Mouse (Mus musculus): ENCODE results near the gene Cln6. TPM values are rescaled to one million over a fixed set of nuclear protein-coding genes. Genes with fewer than 3 reads are reported as not detected.
"Not testable (repeated sequence)": the region's sequence is repeated elsewhere in the genome, so short reads cannot be mapped to it uniquely, and the experiment has no call there.

Cln6 gene
- polyA plus RNA-seq, 1 experiment from 2014 or later, result 5.1 TPM

DNA sequence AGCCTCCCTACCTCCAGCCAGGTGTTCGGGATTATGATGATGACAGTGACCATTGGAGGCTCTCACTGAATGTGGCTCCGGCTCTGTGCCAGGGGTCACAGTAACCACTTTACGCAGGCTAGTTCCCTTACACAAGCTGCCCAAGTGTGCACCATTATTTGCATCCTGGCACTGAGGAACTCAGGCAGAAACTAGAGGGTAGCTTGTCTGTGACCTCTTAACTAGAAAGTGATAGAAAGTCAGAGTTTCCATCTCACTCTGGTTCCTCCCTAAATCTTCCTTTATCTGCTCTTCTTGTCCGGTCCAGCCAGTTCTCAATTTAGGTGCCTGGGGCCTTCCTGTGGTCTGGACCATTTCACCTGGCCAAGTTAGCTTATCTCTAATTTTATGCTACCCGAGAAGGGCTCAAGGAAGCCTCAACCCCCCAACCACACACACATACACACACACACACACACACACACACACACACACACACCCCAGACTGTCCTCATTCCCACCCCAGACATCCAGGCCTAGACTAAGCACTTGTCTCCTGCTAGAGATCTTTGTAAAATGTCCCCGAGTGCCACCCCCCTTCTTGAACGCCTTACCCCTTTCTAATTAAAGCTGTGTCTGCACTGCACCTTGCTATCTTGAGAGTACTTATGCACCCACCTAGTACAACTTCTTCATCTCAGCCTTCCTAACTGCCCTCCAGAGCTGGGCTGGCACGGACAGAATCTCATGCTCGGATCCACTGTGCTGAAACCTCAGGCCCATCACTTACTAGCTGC is 22.1 kb upstream of the Cln6 start:
- no peak overlapping the region for H3K4me3 ChIP-seq (ENCODE audit: low read depth, low read length)
- peaks cover 6% of the 10 kb centered on the region for H3K4me1 ChIP-seq (ENCODE audit: control insufficient read depth, insufficient read depth, low read length)
- H3K36me3 ChIP-seq (ENCODE audit: control insufficient read depth, insufficient read depth, low read length), result no peaks in the 10 kb centered on the region
- 84% methylated on average over 9 of the region's 9 CpGs for WGBS
- no peak overlapping the region for H3K27ac ChIP-seq (ENCODE audit: low read length)
- H3K4me2 ChIP-seq (ENCODE audit: low read length), result no peak overlapping the region
- H3K27me3 ChIP-seq (ENCODE audit: control insufficient read depth, insufficient read depth, low read depth, low read length), result no peaks in the 10 kb centered on the region
- ATAC-seq, result no peak
- H3K9ac ChIP-seq (ENCODE audit: low read depth, low read length), result no peak overlapping the region
- no peaks in the 10 kb centered on the region for H3K9me3 ChIP-seq (replicated peaks; ENCODE audit: control insufficient read depth, low read length, poor library complexity, severe bottlenecking)

DNA sequence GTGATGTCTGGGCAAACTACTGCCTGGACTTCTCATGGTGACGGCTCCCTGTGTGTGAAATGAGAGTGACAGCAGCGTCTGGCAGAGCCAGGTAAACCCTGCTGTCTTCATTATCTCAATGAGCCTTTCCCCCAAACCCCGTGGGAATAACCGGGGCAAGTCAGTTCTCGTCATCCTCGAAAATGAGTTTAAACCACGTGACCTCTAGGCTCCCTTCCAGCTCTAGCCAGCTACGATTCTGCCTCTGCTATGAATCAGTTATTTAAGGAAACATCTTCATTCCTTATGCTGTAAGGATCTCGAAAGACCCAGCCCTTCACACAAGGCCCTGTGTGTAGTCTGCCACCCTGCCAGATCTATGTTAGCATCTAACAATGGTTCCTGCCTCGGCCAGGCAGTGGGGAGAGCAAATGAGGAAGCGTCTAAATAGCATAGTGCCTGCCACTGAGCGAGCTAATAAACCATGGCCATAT is 21.4 kb upstream of the Cln6 start:
- no peaks in the 10 kb centered on the region for H3K27me3 ChIP-seq (ENCODE audit: control insufficient read depth, insufficient read depth, low read depth, low read length)
- no peak overlapping the region for H3K27ac ChIP-seq (ENCODE audit: low read length)
- H3K9me3 ChIP-seq (replicated peaks; ENCODE audit: control insufficient read depth, low read length, poor library complexity, severe bottlenecking), result no peaks in the 10 kb centered on the region
- H3K9ac ChIP-seq (ENCODE audit: low read depth, low read length), result no peak overlapping the region
- peaks cover 5% of the 10 kb centered on the region for H3K4me1 ChIP-seq (ENCODE audit: control insufficient read depth, insufficient read depth, low read length)
- 56% methylated on average over 12 of the region's 12 CpGs for WGBS
- ATAC-seq, result no peak
- no peak overlapping the region for H3K4me3 ChIP-seq (ENCODE audit: low read depth, low read length)
- no peak overlapping the region for H3K4me2 ChIP-seq (ENCODE audit: low read length)
- no peaks in the 10 kb centered on the region for H3K36me3 ChIP-seq (ENCODE audit: control insufficient read depth, insufficient read depth, low read length)

GRCm38 (mm10) chr9:62817828-62818614 is 20.6 kb upstream of the Cln6 start:
- Histone ChIP-seq H3K4me1 (ENCODE audit: control insufficient read depth, insufficient read depth, low read length) (no peaks in the 10 kb centered on the region), H3K9ac (ENCODE audit: low read depth, low read length) (no peak overlapping the region), H3K27me3 (ENCODE audit: control insufficient read depth, insufficient read depth, low read depth, low read length) (no peaks in the 10 kb centered on the region), H3K36me3 (ENCODE audit: control insufficient read depth, insufficient read depth, low read length) (no peaks in the 10 kb centered on the region), H3K4me3 (ENCODE audit: low read depth, low read length) (no peak overlapping the region), H3K4me2 (ENCODE audit: low read length) (no peak overlapping the region), H3K9me3 (replicated peaks; ENCODE audit: control insufficient read depth, low read length, poor library complexity, severe bottlenecking) (no peaks in the 10 kb centered on the region), H3K27ac (ENCODE audit: low read length) (no peak overlapping the region)
- no peak for ATAC-seq
- WGBS, result 77% methylated on average over 4 of the region's 4 CpGs

- no peaks in the 10 kb centered on the region for H3K4me1 ChIP-seq (ENCODE audit: control insufficient read depth, insufficient read depth, low read length)
- ATAC-seq, result no peak
- WGBS, result 83% methylated on average over 3 of the region's 3 CpGs
- no peaks in the 10 kb centered on the region for H3K27me3 ChIP-seq (ENCODE audit: control insufficient read depth, insufficient read depth, low read depth, low read length)
- H3K9ac ChIP-seq (ENCODE audit: low read depth, low read length), result no peak overlapping the region
- H3K4me2 ChIP-seq (ENCODE audit: low read length), result no peak overlapping the region
- H3K4me3 ChIP-seq (ENCODE audit: low read depth, low read length), result no peak overlapping the region
- H3K9me3 ChIP-seq (replicated peaks; ENCODE audit: control insufficient read depth, low read length, poor library complexity, severe bottlenecking), result no peaks in the 10 kb centered on the region
- no peak overlapping the region for H3K27ac ChIP-seq (ENCODE audit: low read length)
- H3K36me3 ChIP-seq (ENCODE audit: control insufficient read depth, insufficient read depth, low read length), result no peaks in the 10 kb centered on the region
Measured at GRCm38 (mm10) chr9:62819494-62819893, 19.1 kb upstream of the Cln6 start.

DNA sequence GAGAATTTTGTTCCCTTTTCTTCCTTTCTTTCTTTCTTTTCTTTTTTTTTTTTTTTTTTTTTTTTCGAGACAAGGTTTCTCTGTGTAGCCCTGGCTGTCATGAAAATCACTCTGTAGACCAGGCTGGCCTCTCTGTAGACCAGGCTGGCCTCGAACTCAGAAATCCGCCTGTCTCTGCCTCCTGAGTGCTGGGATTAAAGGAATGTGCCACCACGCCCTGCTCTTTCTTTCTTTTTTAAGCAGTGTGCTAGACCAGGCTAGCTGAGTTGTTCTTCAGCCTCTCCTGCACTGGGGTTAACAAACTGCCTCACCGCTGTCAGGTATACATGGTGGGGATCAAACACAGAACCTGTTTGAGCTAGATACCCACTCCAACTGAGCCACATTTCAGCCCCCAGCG is 18.7 kb upstream of the Cln6 start:
- not testable (repeated sequence) for H3K36me3 ChIP-seq (ENCODE audit: control insufficient read depth, insufficient read depth, low read length); H3K9ac ChIP-seq (ENCODE audit: low read depth, low read length); ATAC-seq; H3K4me2 ChIP-seq (ENCODE audit: low read length); H3K4me3 ChIP-seq (ENCODE audit: low read depth, low read length); H3K27ac ChIP-seq (ENCODE audit: low read length); H3K4me1 ChIP-seq (ENCODE audit: control insufficient read depth, insufficient read depth, low read length); H3K27me3 ChIP-seq (ENCODE audit: control insufficient read depth, insufficient read depth, low read depth, low read length); H3K9me3 ChIP-seq (replicated peaks; ENCODE audit: control insufficient read depth, low read length, poor library complexity, severe bottlenecking)
- 85% methylated on average over 6 of the region's 6 CpGs for WGBS

DNA sequence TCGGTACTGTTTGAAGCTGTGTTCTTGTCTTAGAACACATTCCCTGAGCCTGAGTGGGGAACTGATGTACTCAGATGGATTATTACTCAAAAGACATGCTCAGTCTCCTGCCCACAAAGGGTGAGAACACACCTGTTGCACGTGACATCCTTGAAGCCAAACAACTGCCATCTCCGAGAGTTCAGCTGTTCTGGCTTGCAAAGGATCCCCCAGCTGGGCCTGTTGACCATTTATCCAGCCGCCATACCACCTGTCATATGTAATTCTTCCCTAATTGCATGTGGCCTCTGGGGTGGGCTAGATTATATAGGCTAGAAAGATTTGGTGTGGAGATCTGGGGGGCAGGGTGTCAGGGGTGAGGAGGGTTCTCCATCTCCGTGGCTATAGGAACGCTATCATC is 17.8 kb upstream of the Cln6 start:
- WGBS, result 80% methylated on average over 6 of the region's 6 CpGs
- Histone ChIP-seq H3K27ac (ENCODE audit: low read length) (no peak overlapping the region), H3K4me3 (ENCODE audit: low read depth, low read length) (no peak overlapping the region), H3K9me3 (replicated peaks; ENCODE audit: control insufficient read depth, low read length, poor library complexity, severe bottlenecking) (no peaks in the 10 kb centered on the region), H3K27me3 (ENCODE audit: control insufficient read depth, insufficient read depth, low read depth, low read length) (no peaks in the 10 kb centered on the region), H3K36me3 (ENCODE audit: control insufficient read depth, insufficient read depth, low read length) (no peaks in the 10 kb centered on the region), H3K4me1 (ENCODE audit: control insufficient read depth, insufficient read depth, low read length) (peaks cover 9% of the 10 kb centered on the region), H3K4me2 (ENCODE audit: low read length) (no peak overlapping the region), H3K9ac (ENCODE audit: low read depth, low read length) (no peak overlapping the region)
- no peak for ATAC-seq

DNA sequence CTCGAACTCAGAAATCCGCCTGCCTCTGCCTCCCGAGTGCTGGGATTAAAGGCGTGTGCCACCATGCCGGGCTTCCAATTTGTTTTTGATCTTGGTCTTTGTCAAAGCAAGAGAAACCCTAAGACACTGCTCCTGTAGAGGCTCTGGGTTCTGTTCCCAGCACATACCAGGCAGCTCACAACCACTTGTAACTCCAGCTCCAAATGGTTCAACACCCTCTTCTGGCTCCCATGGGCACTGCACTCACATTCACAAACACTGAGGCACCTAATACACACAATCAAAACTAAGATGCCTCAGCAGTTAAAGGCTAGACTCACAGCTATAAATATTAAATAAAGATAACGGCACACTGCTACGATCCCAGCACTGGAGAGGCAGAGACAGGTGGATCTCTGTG is 16.8 kb upstream of the Cln6 start:
- no peak overlapping the region for H3K9ac ChIP-seq (ENCODE audit: low read depth, low read length)
- H3K4me2 ChIP-seq (ENCODE audit: low read length), result no peak overlapping the region
- H3K27me3 ChIP-seq (ENCODE audit: control insufficient read depth, insufficient read depth, low read depth, low read length), result no peaks in the 10 kb centered on the region
- H3K9me3 ChIP-seq (replicated peaks; ENCODE audit: control insufficient read depth, low read length, poor library complexity, severe bottlenecking), result no peaks in the 10 kb centered on the region
- no peak overlapping the region for H3K27ac ChIP-seq (ENCODE audit: low read length)
- no peak for ATAC-seq
- no peaks in the 10 kb centered on the region for H3K36me3 ChIP-seq (ENCODE audit: control insufficient read depth, insufficient read depth, low read length)
- H3K4me3 ChIP-seq (ENCODE audit: low read depth, low read length), result no peak overlapping the region
- WGBS, result 95% methylated on average over 7 of the region's 7 CpGs
- H3K4me1 ChIP-seq (ENCODE audit: control insufficient read depth, insufficient read depth, low read length), result peaks cover 17% of the 10 kb centered on the region

GRCm38 (mm10) chr9:62825791-62826393 is 12.7 kb upstream of the Cln6 start:
- peak; percentile 40 for ATAC-seq
- Histone ChIP-seq H3K4me1 (ENCODE audit: control insufficient read depth, insufficient read depth, low read length) (peaks cover 27% of the 10 kb centered on the region), H3K4me2 (ENCODE audit: low read length) (peak overlapping the region; percentile 2; the same call in 1 of the 2 replicates), H3K27ac (ENCODE audit: low read length) (peak overlapping the region; percentile 61), H3K36me3 (ENCODE audit: control insufficient read depth, insufficient read depth, low read length) (no peaks in the 10 kb centered on the region), H3K9me3 (replicated peaks; ENCODE audit: control insufficient read depth, low read length, poor library complexity, severe bottlenecking) (no peaks in the 10 kb centered on the region), H3K4me3 (ENCODE audit: low read depth, low read length) (no peak overlapping the region), H3K9ac (ENCODE audit: low read depth, low read length) (no peak overlapping the region), H3K27me3 (ENCODE audit: control insufficient read depth, insufficient read depth, low read depth, low read length) (no peaks in the 10 kb centered on the region)
- 3% methylated on average over 9 of the region's 9 CpGs for WGBS

GRCm38 (mm10) chr9:62826456-62826855 is 12.1 kb upstream of the Cln6 start:
- H3K4me2 ChIP-seq (ENCODE audit: low read length), result peak overlapping the region; percentile 2; the same call in 1 of the 2 replicates
- H3K4me3 ChIP-seq (ENCODE audit: low read depth, low read length), result no peak overlapping the region
- no peaks in the 10 kb centered on the region for H3K9me3 ChIP-seq (replicated peaks; ENCODE audit: control insufficient read depth, low read length, poor library complexity, severe bottlenecking)
- ATAC-seq, result no peak
- H3K4me1 ChIP-seq (ENCODE audit: control insufficient read depth, insufficient read depth, low read length), result peaks cover 27% of the 10 kb centered on the region
- WGBS, result 7% methylated on average over 7 of the region's 7 CpGs
- H3K27me3 ChIP-seq (ENCODE audit: control insufficient read depth, insufficient read depth, low read depth, low read length), result no peaks in the 10 kb centered on the region
- H3K36me3 ChIP-seq (ENCODE audit: control insufficient read depth, insufficient read depth, low read length), result no peaks in the 10 kb centered on the region
- H3K27ac ChIP-seq (ENCODE audit: low read length), result peak overlapping the region; percentile 61
- no peak overlapping the region for H3K9ac ChIP-seq (ENCODE audit: low read depth, low read length)

All from midbrain, embryonic 16.5 days (tissue).